Mouse (Mus musculus): ENCODE results near the gene Naaladl2.

Gene Naaladl2

DNA sequence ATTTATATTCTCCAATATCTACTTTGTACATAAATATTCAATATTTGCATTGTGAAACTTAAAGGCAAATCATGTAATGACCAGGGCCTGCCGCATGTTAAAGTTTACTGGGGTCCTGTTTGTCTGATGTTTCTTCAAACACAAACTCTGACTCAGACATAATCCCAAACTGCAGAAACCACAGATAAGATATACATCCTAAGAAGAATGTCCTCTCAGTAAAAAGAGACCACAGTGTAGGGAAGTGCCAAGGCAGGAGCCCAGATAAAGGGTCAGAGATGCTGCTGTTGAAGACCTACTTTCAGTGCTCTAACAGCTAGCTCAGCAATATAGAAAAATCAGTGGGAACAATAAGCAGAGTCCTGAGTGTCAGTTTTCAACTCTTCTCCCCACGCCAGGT, 201.9 kb downstream of the Naaladl2 start:
- DNase-seq (ENCODE audit: low spot score in 2 of 2), result no peak

- DNase-seq (ENCODE audit: low spot score in 2 of 2), result no peak
These were observed 205.4 kb downstream of the Naaladl2 start for GRCm38 (mm10) chr3:24938507-24939182.

GRCm38 (mm10) chr3:24921811-24922210, 222.2 kb downstream of the Naaladl2 start:
- no peak for DNase-seq (ENCODE audit: low spot score in 2 of 2)

GRCm38 (mm10) chr3:24921401-24921800, 222.7 kb downstream of the Naaladl2 start:
- DNase-seq (ENCODE audit: low spot score in 2 of 2), result no peak

DNA sequence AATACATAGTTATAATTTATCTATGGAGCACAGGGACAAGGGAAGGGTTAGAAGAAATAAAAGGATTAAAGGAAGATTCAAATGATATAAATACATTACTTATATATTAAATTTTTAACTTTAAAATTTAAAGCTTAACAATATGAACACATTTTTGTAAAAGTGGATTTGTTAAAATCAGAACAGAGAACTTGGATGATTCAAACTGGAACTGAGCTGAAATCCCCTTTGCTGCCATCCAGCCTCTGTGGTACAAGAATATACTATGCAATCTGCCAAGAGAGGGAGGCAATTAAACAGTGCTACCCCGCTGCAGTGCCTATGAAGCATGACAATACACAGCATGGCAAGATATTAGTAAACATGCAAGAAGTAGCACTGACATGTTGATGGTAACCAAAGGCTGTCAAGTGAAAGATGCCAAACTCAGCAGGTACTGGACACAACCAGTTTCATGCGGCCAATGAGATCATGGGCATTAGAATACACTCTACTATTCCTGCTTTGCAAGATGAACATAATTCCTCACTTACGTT, 238.6 kb downstream of the Naaladl2 start:
- no peak for DNase-seq (ENCODE audit: low spot score in 2 of 2)

GRCm38 (mm10) chr3:24888801-24889200, 255.3 kb downstream of the Naaladl2 start:
- no peak for DNase-seq (ENCODE audit: low spot score in 2 of 2)

GRCm38 (mm10) chr3:24872254-24872653, 271.8 kb downstream of the Naaladl2 start:
- no peak for DNase-seq (ENCODE audit: low spot score in 2 of 2)

DNA sequence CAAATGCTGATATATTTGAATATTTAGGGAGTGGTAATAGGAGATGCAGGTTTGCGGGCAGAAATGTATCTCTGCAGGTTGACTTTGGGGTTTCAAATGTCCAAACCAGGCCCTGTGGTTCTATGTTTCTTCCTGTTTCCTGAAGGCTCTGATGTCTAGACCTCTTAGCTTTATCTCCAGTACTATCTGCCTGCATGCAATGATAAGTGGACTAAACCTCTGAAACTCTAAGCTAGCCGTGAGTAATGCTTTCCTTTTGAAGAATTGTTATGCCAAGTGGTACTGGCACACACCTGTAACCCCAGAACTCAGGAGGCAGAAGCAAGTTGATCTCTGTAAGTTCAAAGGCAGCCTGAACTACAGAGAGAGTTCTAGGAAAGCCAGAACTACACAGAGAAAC, 291.1 kb downstream of the Naaladl2 start:
- no peak for DNase-seq (ENCODE audit: low spot score in 2 of 2)

- DNase-seq (ENCODE audit: low spot score in 2 of 2), result no peak
These were observed 347.3 kb downstream of the Naaladl2 start for GRCm38 (mm10) chr3:24796739-24797138.

GRCm38 (mm10) chr3:24787451-24788148, 356.5 kb downstream of the Naaladl2 start:
- DNase-seq (ENCODE audit: low spot score in 2 of 2), result no peak

- no peak for DNase-seq (ENCODE audit: low spot score in 2 of 2)
These were observed 360.0 kb downstream of the Naaladl2 start for GRCm38 (mm10) chr3:24784108-24784507.

GRCm38 (mm10) chr3:24783462-24783829, 360.6 kb downstream of the Naaladl2 start:
- no peak for DNase-seq (ENCODE audit: low spot score in 2 of 2)

GRCm38 (mm10) chr3:24782784-24783461, 361.1 kb downstream of the Naaladl2 start:
- no peak for DNase-seq (ENCODE audit: low spot score in 2 of 2)

- DNase-seq (ENCODE audit: low spot score in 2 of 2), result no peak
These were observed 362.4 kb downstream of the Naaladl2 start for GRCm38 (mm10) chr3:24781687-24782086.

GRCm38 (mm10) chr3:24778416-24778815, 365.6 kb downstream of the Naaladl2 start:
- DNase-seq (ENCODE audit: low spot score in 2 of 2), result no peak

DNA sequence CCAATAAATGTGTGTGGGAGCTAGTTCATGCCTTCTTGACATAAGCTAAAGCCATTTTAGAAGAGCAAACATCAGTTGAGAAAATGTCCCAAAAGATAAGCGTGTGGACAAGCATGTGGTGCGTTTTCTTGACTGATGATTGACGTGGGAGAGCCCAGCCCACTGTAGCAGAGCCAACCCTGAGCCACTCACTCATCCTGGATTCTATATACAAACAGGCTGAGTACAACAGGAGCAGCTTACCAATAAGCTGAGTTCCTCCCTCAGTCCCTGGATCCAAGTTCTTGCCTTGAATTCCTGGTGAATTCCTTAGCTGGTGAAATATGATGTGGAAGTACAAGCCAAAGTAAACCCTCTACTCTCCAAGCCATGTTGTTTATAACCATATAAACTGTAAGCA, 395.0 kb downstream of the Naaladl2 start:
- DNase-seq (ENCODE audit: low spot score in 2 of 2), result no peak

DNA sequence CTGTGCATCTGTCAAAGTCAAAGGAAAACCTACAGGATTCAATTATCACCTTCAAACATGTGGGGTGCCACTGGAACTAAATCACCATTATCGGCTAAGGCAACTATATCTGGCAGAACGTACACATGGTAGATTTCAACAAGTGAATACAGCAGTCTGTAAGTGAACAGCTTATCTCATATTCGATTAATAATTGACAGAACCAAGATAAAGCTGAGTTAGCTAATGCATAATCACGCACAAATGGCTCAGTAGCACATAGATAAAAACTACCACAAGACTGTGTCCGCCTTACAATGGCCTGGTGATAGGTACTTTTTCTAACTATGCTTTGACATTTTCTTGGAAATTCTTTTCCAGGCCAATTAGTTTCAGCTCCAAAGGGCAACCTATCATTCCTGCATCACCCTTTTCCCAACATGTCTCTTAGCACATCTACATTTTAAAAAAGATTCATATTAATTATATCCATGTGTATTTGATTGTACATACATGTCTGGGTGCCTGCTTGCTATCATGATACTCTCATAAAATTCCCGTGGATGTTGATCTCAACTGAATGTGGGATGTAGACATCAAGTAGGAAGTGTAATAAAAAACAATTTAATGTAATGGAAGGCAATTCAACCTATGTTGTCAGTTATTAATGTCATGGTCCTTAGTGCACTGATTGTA, 396.7 kb downstream of the Naaladl2 start:
- no peak for DNase-seq (ENCODE audit: low spot score in 2 of 2)

GRCm38 (mm10) chr3:24743946-24744345, 400.1 kb downstream of the Naaladl2 start:
- DNase-seq (ENCODE audit: low spot score in 2 of 2), result no peak

GRCm38 (mm10) chr3:24719181-24719749, 424.8 kb downstream of the Naaladl2 start:
- no peak for DNase-seq (ENCODE audit: low spot score in 2 of 2)

- DNase-seq (ENCODE audit: low spot score in 2 of 2), result peak; percentile 2 to 8
These were observed 429.3 kb downstream of the Naaladl2 start for GRCm38 (mm10) chr3:24714770-24715169.

DNA sequence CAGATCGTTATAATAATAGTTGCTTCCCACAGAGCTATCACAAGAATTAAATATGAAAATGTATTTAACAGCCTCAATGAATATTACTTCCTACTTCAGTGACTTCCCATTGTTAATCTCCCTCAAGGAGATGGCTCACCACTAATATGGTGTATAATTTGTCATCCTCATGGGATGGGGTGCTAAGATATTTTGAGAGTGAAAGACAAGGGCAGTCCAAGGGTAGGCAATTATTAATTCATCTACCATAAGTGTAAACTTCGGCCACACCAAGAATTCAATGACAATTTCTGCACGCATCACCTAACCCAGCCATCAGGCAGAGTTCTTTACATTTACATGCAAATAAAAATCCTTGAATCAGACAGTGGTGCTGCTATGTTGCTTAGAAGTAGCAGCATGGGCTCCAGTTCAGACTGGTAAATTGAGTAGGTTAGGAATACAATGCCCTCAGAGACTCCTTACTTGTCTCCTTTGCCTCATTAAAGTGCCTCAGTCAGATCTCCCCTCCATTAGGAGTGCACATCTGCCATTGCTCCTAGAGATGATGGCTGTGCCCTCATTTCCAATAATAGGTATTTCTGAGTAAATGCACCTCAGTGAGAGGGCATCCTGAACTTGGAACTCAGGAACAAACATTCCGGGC, 438.2 kb downstream of the Naaladl2 start:
- DNase-seq (ENCODE audit: low spot score in 2 of 2), result no peak
